ENCODE assay signal across 9 mouse cellular contexts in genomic region chr3:153973171-153973948, GRCm38 (mm10). TPM values are rescaled to one million over a fixed set of nuclear protein-coding genes. Genes with fewer than 3 reads are reported as not detected.
DNase-seq lines count a peak whose midpoint lies in the region; ATAC-seq and TF ChIP-seq lines count a peak whose summit lies in the region.
"Had no signal": no experiment of that assay in that cellular context is flagged by ENCODE, and none has a peak within 500 bp of the region (broad histone marks: within the 10 kb centered on the region; RNA-seq: fewer than 3 reads in every experiment).

Slc44a5 (plus strand) TSS chr3:153973436.

- TF ChIP-seq POLR2A in thymus, adult 2 months (IDR thresholded peaks at IDR 0.05; ENCODE audit: control insufficient read depth, extremely low read depth, insufficient read depth, low read length, poor library complexity): no peak

- H3K9ac ChIP-seq in kidney, embryonic 14.5 days (ENCODE audit: low read depth, low read length): peak within 1 kb of the TSS; percentile 44; the same call in 1 of the 2 replicates
- H3K9ac ChIP-seq in forebrain, embryonic 13.5 days: peak within 1 kb of the TSS; percentile 88
- H3K9ac ChIP-seq in stomach, embryonic 16.5 days (ENCODE audit: low read length): peak within 1 kb of the TSS; percentile 69

- WGBS in kidney, embryonic 14.5 days: under 1% methylated on average over 63 of the region's 66 CpGs
- WGBS in forebrain, embryonic 13.5 days: under 1% methylated on average over 45 of the region's 66 CpGs
- under 1% methylated on average over 66 of the region's 66 CpGs for WGBS in stomach, embryonic 16.5 days
- 3% methylated on average over 66 of the region's 66 CpGs for WGBS in thymus, adult 2 months

- DNase-seq in kidney, postnatal 36 days: no peak
- peak; percentile 35 to 61 for DNase-seq in layer of hippocampus, adult 2 months (ENCODE audit: low spot score in 2 of 2)
- peak; percentile 44 for DNase-seq in mesoderm, embryonic 11.5 days (ENCODE audit: low read depth, low spot score)
- DNase-seq in thymus, adult 2 months: no peak

- H3K4me3 ChIP-seq in kidney, embryonic 14.5 days (ENCODE audit: low read length): peak within 1 kb of the TSS; percentile 44
- H3K4me3 ChIP-seq in forebrain, embryonic 13.5 days: peak within 1 kb of the TSS; percentile 64
- peak within 1 kb of the TSS; percentile 61 for H3K4me3 ChIP-seq in layer of hippocampus, adult 2 months
- H3K4me3 ChIP-seq in stomach, embryonic 16.5 days (replicated peaks; ENCODE audit: low read length): peak within 1 kb of the TSS; percentile 57
- H3K4me3 ChIP-seq in thymus, adult 2 months (ENCODE audit: control insufficient read depth, insufficient read depth, low read length): no peak within 1 kb of the TSS

- no peak; the same call in 1 of the 2 replicates for TF ChIP-seq CTCF in layer of hippocampus, adult 2 months (conservative IDR thresholded peaks at IDR 0.05)
- TF ChIP-seq CTCF in thymus, adult 2 months (IDR thresholded peaks at IDR 0.05; ENCODE audit: borderline replicate concordance, control insufficient read depth, extremely low read depth, insufficient read depth, low read length, poor library complexity): no peak

- no peaks in the 10 kb centered on the region for H3K36me3 ChIP-seq in kidney, embryonic 14.5 days (ENCODE audit: control insufficient read depth, insufficient read depth, low read length)
- no peaks in the 10 kb centered on the region for H3K36me3 ChIP-seq in forebrain, embryonic 13.5 days (ENCODE audit: poor library complexity, severe bottlenecking)
- no peaks in the 10 kb centered on the region for H3K36me3 ChIP-seq in stomach, embryonic 16.5 days (ENCODE audit: control insufficient read depth, insufficient read depth, low read length)
- no peaks in the 10 kb centered on the region for H3K36me3 ChIP-seq in thymus, adult 2 months (ENCODE audit: control insufficient read depth, insufficient read depth, low read length)

- H3K4me2 ChIP-seq in kidney, embryonic 14.5 days (replicated peaks; ENCODE audit: low read depth, low read length): peak within 1 kb of the TSS; percentile 67
- H3K4me2 ChIP-seq in forebrain, embryonic 13.5 days: peak within 1 kb of the TSS; percentile 95
- peak within 1 kb of the TSS; percentile 91 for H3K4me2 ChIP-seq in stomach, embryonic 16.5 days (ENCODE audit: low read depth, low read length)

- H3K27ac ChIP-seq in kidney, embryonic 14.5 days (ENCODE audit: low read depth, low read length): no peak within 1 kb of the TSS
- H3K27ac ChIP-seq in forebrain, embryonic 13.5 days: peak within 1 kb of the TSS; percentile 35
- peak within 1 kb of the TSS; percentile 92 for H3K27ac ChIP-seq in layer of hippocampus, adult 2 months
- no peak within 1 kb of the TSS for H3K27ac ChIP-seq in stomach, embryonic 16.5 days (ENCODE audit: low read length)
- no peak within 1 kb of the TSS for H3K27ac ChIP-seq in thymus, adult 2 months (ENCODE audit: control insufficient read depth, insufficient read depth, low read length)

- peaks cover 28% of the 10 kb centered on the region for H3K27me3 ChIP-seq in kidney, embryonic 14.5 days (ENCODE audit: control insufficient read depth, insufficient read depth, low read length)
- H3K27me3 ChIP-seq in forebrain, embryonic 13.5 days: peaks cover 17% of the 10 kb centered on the region; the same call in 1 of the 2 replicates
- H3K27me3 ChIP-seq in stomach, embryonic 16.5 days (ENCODE audit: control insufficient read depth, insufficient read depth, low read length): peaks cover 22% of the 10 kb centered on the region
- peaks cover 15% of the 10 kb centered on the region; the same call in 1 of the 2 replicates for H3K27me3 ChIP-seq in thymus, adult 2 months (ENCODE audit: control insufficient read depth, insufficient read depth, low read length)

- H3K4me1 ChIP-seq in kidney, embryonic 14.5 days (ENCODE audit: control insufficient read depth, insufficient read depth, low read length): 0 out of 2 replicates have a peak, but pooled peaks cover 3% of the 10 kb centered on the region
- peaks cover 19% of the 10 kb centered on the region for H3K4me1 ChIP-seq in forebrain, embryonic 13.5 days
- H3K4me1 ChIP-seq in stomach, embryonic 16.5 days (ENCODE audit: control insufficient read depth, insufficient read depth, low read length): peaks cover 10% of the 10 kb centered on the region; the same call in 1 of the 2 replicates
- no peaks in the 10 kb centered on the region for H3K4me1 ChIP-seq in thymus, adult 2 months (replicated peaks; ENCODE audit: control insufficient read depth, insufficient read depth, low read length)

- no peaks in the 10 kb centered on the region for H3K9me3 ChIP-seq in kidney, embryonic 14.5 days (ENCODE audit: control insufficient read depth, low read length)
- H3K9me3 ChIP-seq in forebrain, embryonic 13.5 days (replicated peaks): no peaks in the 10 kb centered on the region
- H3K9me3 ChIP-seq in stomach, embryonic 16.5 days (replicated peaks; ENCODE audit: control insufficient read depth, low read length): no peaks in the 10 kb centered on the region

- ATAC-seq in kidney, embryonic 14.5 days (ENCODE audit: low FRiP score, low TSS enrichment): peak; percentile 86
- ATAC-seq in cerebellum, adult (ENCODE audit: insufficient number of reproducible peaks, low FRiP score, low TSS enrichment): peak; percentile 49
- peak; percentile 92 for ATAC-seq in forebrain, embryonic 13.5 days
- ATAC-seq in stomach, embryonic 16.5 days (ENCODE audit: insufficient read depth, low FRiP score): peak; percentile 75; the same call in 1 of the 2 replicates

RNA-seq across cellular contexts. Expression of gene Slc44a5, which starts in this region (rescaled TPM):
- 0.44 and 0.81 TPM in 2 replicates for polyA plus RNA-seq in kidney, embryonic 14.5 days (2014; fragmentation: Nextera tagmentation; extraction: Ambion mirVana)
- polyA plus RNA-seq in forebrain, embryonic 13.5 days (2015; fragmentation: Nextera tagmentation; extraction: Ambion mirVana): 6.1 and 6.5 TPM in 2 replicates
- total RNA-seq in layer of hippocampus, adult 2 months (2021): 10 to 100 TPM; 52.6 to 57.5 TPM
- 0.94 and 1.1 TPM in 2 replicates for polyA plus RNA-seq in stomach, embryonic 16.5 days (2015; fragmentation: Nextera tagmentation; extraction: Ambion mirVana)
- polyA plus RNA-seq in thymus, adult 2 months (2012; rRNA removed): 0.03 and 0.05 TPM in 2 replicates
- total RNA-seq: MEL had no signal

Comparison
In these comparisons a context has a peak if more than half of its experiments do, and no peak if none do; other contexts are left out.
1. Peak in ATAC-seq, H3K4me3 ChIP-seq, H3K9ac ChIP-seq and H3K4me2 ChIP-seq in kidney, embryonic 14.5 days; RNA of the gene not detected or under 1 TPM.
2. H3K27ac ChIP-seq: peak in forebrain, embryonic 13.5 days (single experiment) and layer of hippocampus, adult 2 months (single experiment); none in kidney, embryonic 14.5 days (single experiment), stomach, embryonic 16.5 days (single experiment) and thymus, adult 2 months (single experiment).
3. DNase-seq: peak in layer of hippocampus, adult 2 months (2 of 2) and mesoderm, embryonic 11.5 days (single experiment); none in kidney, postnatal 36 days (0 of 2) and thymus, adult 2 months (single experiment).
4. Peak in every context shown above with its lines, with median percentiles within 50 percentile points of each other: ATAC-seq, H3K4me2 ChIP-seq and H3K9ac ChIP-seq.